Mouse (Mus musculus): Measurements from ENCODE around the gene Gm3893. TPM values are rescaled to one million over a fixed set of nuclear protein-coding genes. Genes with fewer than 3 reads are reported as not detected.

Gene Gm3893
- not detected in 2 replicates for polyA plus RNA-seq (2012; rRNA removed)

GRCm38 (mm10) chr4:42090907-42091306 is at the start of gene Gm3893:
Gene Gm3893, plus strand, starts transcription at chr4:42091207.

GRCm38 (mm10) chr4:42114517-42114916 is 23.5 kb downstream of the Gm3893 start, which contains the start of gene Gm13304:
Gene Gm13304, plus strand, starts transcription at chr4:42114817.

Other genes with a start within 250 kb of the Gm3893 start
- gene Gm21541, start 187.6 kb upstream of the Gm3893 start, polyA plus RNA-seq (2012; rRNA removed) = 1.9 and 12.9 TPM in 2 replicates
- 3.1 and 5.0 TPM in 2 replicates for gene Gm20878, start 149.6 kb upstream of the Gm3893 start, polyA plus RNA-seq (2012; rRNA removed)
- 0.17 and 0.24 TPM in 2 replicates for gene Fam205a4, start 125.1 kb upstream of the Gm3893 start, polyA plus RNA-seq (2012; rRNA removed)
- gene Gm21093, start 56.5 kb upstream of the Gm3893 start, polyA plus RNA-seq (2012; rRNA removed) = 0.08 and 0.16 TPM in 2 replicates
- gene Gm13304, start 23.6 kb downstream of the Gm3893 start, polyA plus RNA-seq (2012; rRNA removed) = not detected in 2 replicates
- gene Gm13306, start 62.2 kb downstream of the Gm3893 start, polyA plus RNA-seq (2012; rRNA removed) = not detected in 2 replicates
- not detected in 2 replicates for gene Gm13305, start 77.4 kb downstream of the Gm3893 start, polyA plus RNA-seq (2012; rRNA removed)
- not detected in 2 replicates for gene Gm10600, start 149.4 kb downstream of the Gm3893 start, polyA plus RNA-seq (2012; rRNA removed)
- gene Ccl21b, start 164.6 kb downstream of the Gm3893 start, polyA plus RNA-seq (2012; rRNA removed) = not detected in 2 replicates
- gene Gm21953, start 203.1 kb downstream of the Gm3893 start, polyA plus RNA-seq (2012; rRNA removed) = not detected in 2 replicates
- gene Fam205a3, start 227.1 kb downstream of the Gm3893 start, polyA plus RNA-seq (2012; rRNA removed) = not detected in 2 replicates

Measured in ovary, adult 2 months (tissue).